Mouse (Mus musculus): ENCODE data around the gene Dag1.
"Not testable (repeated sequence)": the region's sequence is repeated elsewhere in the genome, so short reads cannot be mapped to it uniquely, and the experiment has no call there.

Dag1 gene

GRCm38 (mm10) chr9:108225166-108225565, 38.6 kb downstream of the Dag1 start:
- DNase-seq (ENCODE audit: low spot score) = no peak

- DNase-seq (ENCODE audit: low spot score) = no peak
Measured at GRCm38 (mm10) chr9:108223633-108224032, 40.1 kb downstream of the Dag1 start.

- DNase-seq (ENCODE audit: low spot score) = no peak
Measured at GRCm38 (mm10) chr9:108221566-108221965, 42.2 kb downstream of the Dag1 start.

GRCm38 (mm10) chr9:108220380-108220774, 43.4 kb downstream of the Dag1 start:
- no peak for DNase-seq (ENCODE audit: low spot score)

GRCm38 (mm10) chr9:108219766-108220379, 43.9 kb downstream of the Dag1 start:
- DNase-seq (ENCODE audit: low spot score) = no peak

GRCm38 (mm10) chr9:108217936-108218543, 45.7 kb downstream of the Dag1 start:
- no peak for DNase-seq (ENCODE audit: low spot score)

GRCm38 (mm10) chr9:108217406-108217805, 46.4 kb downstream of the Dag1 start:
- DNase-seq (ENCODE audit: low spot score) = no peak

GRCm38 (mm10) chr9:108213105-108213504, 50.7 kb downstream of the Dag1 start:
- no peak for DNase-seq (ENCODE audit: low spot score)

- no peak for DNase-seq (ENCODE audit: low spot score)
Measured at GRCm38 (mm10) chr9:108212426-108212825, 51.3 kb downstream of the Dag1 start.

- no peak for DNase-seq (ENCODE audit: low spot score)
Measured at GRCm38 (mm10) chr9:108205571-108205901, 58.2 kb downstream of the Dag1 start.

GRCm38 (mm10) chr9:108204884-108205570, 58.7 kb downstream of the Dag1 start:
- no peak for DNase-seq (ENCODE audit: low spot score)

GRCm38 (mm10) chr9:108203015-108203414, 60.7 kb downstream of the Dag1 start:
- DNase-seq (ENCODE audit: low spot score) = no peak

GRCm38 (mm10) chr9:108202169-108202568, 61.6 kb downstream of the Dag1 start:
- no peak for DNase-seq (ENCODE audit: low spot score)

- DNase-seq (ENCODE audit: low spot score) = peak; percentile 91
Measured at GRCm38 (mm10) chr9:108201160-108201559, 62.6 kb downstream of the Dag1 start.

GRCm38 (mm10) chr9:108198621-108199020, 65.1 kb downstream of the Dag1 start:
- DNase-seq (ENCODE audit: low spot score) = no peak

- peak; percentile 30 for DNase-seq (ENCODE audit: low spot score)
Measured at GRCm38 (mm10) chr9:108196920-108197677, 66.7 kb downstream of the Dag1 start.

- not testable (repeated sequence) for DNase-seq (ENCODE audit: low spot score)
Measured at GRCm38 (mm10) chr9:108196222-108196621, 67.5 kb downstream of the Dag1 start.

- peak; percentile 86 for DNase-seq (ENCODE audit: low spot score)
Measured at GRCm38 (mm10) chr9:108189787-108190679, 73.7 kb downstream of the Dag1 start, which contains the start of gene Bsn. TSS of gene Bsn (minus strand) at chr9:108190384.

GRCm38 (mm10) chr9:108189488-108189786, 74.3 kb downstream of the Dag1 start:
- DNase-seq (ENCODE audit: low spot score) = no peak

GRCm38 (mm10) chr9:108189023-108189422, 74.7 kb downstream of the Dag1 start:
- no peak for DNase-seq (ENCODE audit: low spot score)

- no peak for DNase-seq (ENCODE audit: low spot score)
Measured at GRCm38 (mm10) chr9:108188511-108188910, 75.2 kb downstream of the Dag1 start.

GRCm38 (mm10) chr9:108187616-108188015, 76.1 kb downstream of the Dag1 start:
- no peak for DNase-seq (ENCODE audit: low spot score)
